Mouse (Mus musculus) embryo, embryonic 9.5 days (tissue): ENCODE measurements around the gene Pcdh7.
A peak's percentile ranks its signal among the peaks of the same experiment; 100 is the strongest.
"Not testable (repeated sequence)": the region's sequence is repeated elsewhere in the genome, so short reads cannot be mapped to it uniquely, and the experiment has no call there.

Source experiments
- DNase-seq: peaks from one replicate; pipeline ENCODE4 v3.0.0-alpha.2; 2017; ENCODE audit errors: extremely low spot score

The Pcdh7 gene

GRCm38 (mm10) chr5:58118930-58119611 is 401.3 kb downstream of the Pcdh7 start:
- peak; percentile 22 for DNase-seq

GRCm38 (mm10) chr5:58143897-58144296 is 426.1 kb downstream of the Pcdh7 start:
- no peak for DNase-seq

- DNase-seq, result no peak
Measured at GRCm38 (mm10) chr5:58153966-58154365, 436.2 kb downstream of the Pcdh7 start.

- DNase-seq, result no peak
Measured at GRCm38 (mm10) chr5:58172218-58172617, 454.5 kb downstream of the Pcdh7 start.

- not testable (repeated sequence) for DNase-seq
Measured at GRCm38 (mm10) chr5:58174335-58174734, 456.6 kb downstream of the Pcdh7 start.

- DNase-seq, result no peak
Measured at GRCm38 (mm10) chr5:58175532-58175931, 457.8 kb downstream of the Pcdh7 start.
